Mouse (Mus musculus) cerebellum, adult (tissue): ENCODE results near the gene Ptprs.
"Not testable (repeated sequence)": the region's sequence is repeated elsewhere in the genome, so short reads cannot be mapped to it uniquely, and the experiment has no call there.

Experiments used
- ATAC-seq: cut with Nextera tagmentation; 2 replicates; pipeline ENCODE4 v1.9.2; 2017; ENCODE audit warnings: mild to moderate bottlenecking, moderate library complexity, mixed read lengths; ENCODE audit not compliant: insufficient number of reproducible peaks, low FRiP score, low TSS enrichment

Ptprs gene

DNA sequence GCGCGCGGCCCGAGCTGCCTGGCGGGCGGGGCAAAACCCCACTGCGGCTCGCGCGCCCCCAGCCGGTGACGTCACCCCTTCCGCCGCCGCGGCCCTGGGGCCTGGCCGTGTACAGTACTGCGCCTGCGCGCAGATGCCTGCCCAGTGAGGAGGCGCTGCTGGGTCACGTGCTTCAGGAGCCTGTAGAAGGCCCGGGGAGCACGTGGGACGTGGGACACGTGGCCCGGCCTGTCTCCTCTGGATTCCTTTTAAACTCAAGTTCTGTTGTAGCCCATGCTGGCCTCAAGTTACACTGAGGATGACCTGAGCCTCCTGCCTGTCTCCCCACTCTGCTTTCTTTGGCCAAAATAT, at the start of gene Ptprs:
Gene Ptprs, minus strand, starts transcription at position 82 of the 351 bp plus-strand sequence.
- peak; percentile 68 for ATAC-seq

DNA sequence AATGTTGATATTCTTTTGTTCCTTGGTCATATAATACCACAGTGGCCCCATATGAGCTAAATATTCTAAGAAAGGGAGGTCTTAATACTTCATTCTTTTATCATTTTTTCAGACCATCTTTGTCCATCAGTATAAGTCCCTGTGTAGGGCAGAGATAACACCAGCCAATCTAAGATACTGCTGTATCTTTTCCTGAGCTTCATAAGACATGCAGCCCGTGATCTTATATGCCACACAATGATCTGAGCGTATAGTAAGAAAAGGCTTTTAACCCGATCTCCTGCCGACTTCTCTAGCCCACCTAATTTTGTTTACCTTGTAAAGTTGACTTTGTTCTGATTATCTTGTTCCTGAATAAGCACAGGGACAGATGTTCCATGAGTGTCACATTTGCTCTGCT, 48.7 kb upstream of the Ptprs start:
- ATAC-seq = no peak

DNA sequence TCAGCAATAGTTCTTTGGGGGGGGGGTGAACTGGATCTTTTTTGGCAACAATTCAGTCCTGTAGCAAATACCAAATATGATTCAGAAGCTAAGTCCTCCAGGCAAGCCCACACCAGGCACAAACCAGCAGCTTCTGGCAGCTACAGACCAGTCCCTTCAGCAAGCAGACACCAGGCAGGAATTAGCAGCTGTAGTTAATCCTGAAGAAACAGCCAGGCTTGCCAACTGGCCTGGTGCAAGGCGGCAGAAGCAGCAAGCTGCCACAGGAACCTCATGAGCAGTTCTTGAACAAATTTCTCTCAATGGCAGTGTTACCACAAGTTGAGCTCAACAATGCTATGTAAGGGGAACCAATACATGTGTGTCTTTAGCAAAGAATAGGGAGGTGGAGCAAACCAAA, 46.5 kb upstream of the Ptprs start:
- no peak for ATAC-seq

DNA sequence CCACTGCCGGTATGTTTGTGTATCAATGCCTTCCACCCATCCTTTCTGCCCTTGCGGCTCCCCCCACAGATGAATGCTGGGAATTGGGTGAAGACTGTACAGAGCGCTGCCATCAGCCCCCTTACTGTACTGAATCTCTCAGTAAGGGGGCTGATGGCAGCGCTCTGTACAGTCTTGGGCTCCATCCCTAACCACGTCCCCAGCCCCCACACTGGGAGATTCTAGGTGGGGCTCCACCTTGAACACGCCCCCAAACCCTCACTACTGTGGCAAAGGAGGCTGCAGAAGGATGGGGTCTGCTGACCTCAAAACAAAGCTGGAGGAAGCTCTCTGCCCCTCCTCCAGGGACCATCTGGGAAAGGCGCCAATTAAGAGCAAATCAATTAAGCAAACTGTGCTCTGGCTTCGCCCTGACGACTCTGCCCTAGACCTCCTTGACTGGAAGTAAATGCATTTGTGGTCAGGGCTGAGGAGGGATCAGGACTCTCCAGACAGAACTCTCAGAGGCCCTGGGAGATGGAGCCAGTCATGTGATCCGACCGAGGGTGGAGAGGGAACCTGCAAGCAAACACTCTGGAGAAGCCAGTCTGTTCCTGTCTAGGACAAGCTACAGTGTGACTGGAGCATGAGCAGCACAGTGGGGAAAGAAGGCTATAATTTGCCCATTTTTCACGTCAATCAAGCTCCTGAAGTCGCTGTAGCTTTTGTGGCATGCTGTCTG, 39.6 kb upstream of the Ptprs start:
- no peak for ATAC-seq

DNA sequence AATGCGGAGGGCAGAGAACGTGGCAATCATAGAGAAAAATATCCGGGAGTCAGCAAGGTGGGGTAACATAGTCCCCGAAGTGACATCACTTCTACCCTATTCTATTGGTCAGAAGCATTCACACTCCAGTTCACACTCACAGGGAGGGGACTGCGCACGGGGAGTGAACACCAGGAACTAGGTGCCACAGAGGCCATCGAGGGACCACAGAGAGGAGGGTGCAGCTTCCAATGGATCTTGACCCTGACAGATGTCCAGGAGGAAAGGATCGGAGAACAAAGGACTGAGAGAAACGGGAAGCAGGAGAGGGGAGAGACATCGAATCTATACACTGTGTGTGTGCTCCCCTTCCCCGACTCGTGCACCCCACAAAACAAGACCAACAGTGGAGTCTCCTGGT, 38.6 kb upstream of the Ptprs start:
- ATAC-seq = no peak

DNA sequence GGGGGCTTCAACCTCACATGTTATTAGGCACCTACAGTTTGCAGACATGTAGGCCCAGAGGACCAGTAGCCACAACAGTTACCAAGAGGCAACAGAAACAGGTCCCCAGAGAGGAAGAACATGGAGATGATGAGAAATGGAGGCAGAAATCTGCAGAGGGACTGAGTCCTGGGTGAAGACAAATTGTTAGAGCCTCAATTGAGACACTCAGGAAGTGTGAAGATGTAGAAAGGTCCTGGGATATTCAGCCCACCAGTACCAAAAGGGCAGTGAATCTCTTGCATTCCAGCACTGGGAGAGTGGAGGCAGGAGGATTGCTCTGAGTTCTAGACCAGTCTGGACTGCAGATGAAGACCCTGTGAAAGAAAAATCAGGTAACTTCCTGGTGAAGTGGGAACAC, 38.0 kb upstream of the Ptprs start:
- no peak for ATAC-seq

DNA sequence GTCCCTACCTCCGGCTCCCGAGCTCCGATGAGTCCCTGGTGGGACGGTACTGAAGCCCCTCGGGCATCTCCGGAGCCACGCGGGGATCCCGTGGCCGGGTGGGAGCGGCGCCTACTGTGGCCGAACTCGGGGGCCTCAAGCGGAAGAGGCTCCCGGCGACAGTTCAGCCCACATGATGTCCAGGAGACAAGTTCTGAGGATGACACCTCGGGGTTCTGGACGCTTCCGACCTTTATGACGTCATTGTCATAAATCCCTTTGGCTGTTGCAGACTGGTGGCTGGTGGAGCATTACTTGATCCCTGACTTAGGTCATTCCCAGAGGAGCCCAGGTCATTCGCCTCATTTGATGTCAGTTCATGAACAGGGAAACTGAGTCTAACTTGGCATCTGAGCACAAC, 36.0 kb upstream of the Ptprs start, which contains the start of gene Znrf4:
Gene Znrf4, minus strand, starts transcription at position 122 of the 400 bp plus-strand sequence.
- no peak for ATAC-seq

DNA sequence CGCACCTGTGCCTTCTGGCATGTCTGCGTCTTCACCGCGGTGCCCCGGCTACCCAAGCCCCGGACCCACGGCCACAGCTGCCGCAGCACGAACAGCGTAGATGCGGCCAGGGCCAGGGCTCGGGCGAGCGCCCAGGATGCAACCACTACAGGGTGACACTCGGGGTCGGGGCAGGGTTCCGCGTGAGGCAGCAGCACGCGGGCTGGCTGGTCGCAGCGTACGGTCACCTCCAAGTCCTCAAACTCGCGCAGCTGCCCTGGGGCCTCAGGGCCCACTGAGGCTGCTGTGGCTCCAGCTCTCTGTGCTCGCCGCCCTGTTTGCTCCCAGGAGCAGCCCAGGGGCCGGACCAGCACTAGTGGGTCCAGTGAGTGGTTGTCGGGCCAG, 35.4 kb upstream of the Ptprs start:
- ATAC-seq = no peak

DNA sequence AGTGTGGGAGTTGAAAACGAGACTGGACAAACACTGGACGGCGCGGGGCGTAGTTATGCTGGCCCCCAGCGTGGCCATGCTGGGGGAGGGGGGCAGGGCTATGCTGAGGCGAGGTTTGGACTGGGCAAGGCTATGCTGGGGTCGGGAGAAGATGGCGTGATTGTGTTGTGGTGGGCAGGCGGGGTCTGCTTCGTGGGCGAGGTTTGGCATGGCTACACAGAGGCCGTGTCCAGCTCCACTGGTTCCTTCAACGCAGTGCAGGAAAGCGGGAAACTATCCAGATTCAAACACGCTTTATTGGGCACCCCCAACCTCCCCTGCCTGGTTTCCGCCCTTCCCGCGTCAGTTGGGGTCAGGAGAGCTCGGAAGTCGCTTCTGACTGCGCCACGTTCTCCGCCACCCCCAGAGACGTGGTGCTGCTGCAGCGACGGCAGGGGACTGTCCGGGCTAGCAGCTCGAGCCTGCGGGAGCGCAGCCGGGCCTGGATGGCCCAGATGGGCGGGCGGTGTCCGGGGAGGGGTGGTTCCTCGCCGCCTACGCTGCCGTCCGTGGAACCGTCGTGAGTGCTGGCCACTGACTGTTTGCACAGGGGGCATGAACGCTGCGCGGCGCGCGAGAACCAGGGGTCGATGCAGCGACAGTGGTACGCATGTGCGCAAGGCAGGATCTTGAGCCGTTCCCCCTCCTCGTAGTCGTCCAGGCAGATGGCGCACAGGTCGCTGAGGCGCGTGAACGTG, 34.9 kb upstream of the Ptprs start:
- no peak for ATAC-seq

DNA sequence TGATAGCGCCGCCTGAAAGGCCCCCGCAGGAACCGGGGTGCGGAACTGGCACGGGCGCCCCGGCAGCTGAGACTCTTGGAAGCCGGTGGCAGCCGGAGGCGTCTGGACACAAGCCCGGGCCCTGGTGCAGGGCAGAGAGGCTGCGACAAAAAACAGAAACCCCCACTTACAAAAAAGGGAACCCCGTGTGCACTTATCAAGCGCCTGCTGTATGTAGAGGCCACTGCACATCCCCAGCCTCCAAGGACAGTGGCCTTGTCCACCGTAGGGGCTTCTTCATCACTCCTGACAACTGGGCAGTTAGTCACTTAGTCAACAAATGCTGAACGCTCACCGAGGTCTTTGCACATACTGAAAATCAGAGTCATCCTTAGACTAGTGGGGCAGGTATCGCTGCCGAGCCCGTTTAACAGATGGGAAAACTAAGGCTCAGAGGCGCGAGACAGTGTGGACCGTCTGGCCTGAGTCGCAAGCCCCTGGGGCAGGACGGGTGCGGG, 34.2 kb upstream of the Ptprs start:
- ATAC-seq = no peak

DNA sequence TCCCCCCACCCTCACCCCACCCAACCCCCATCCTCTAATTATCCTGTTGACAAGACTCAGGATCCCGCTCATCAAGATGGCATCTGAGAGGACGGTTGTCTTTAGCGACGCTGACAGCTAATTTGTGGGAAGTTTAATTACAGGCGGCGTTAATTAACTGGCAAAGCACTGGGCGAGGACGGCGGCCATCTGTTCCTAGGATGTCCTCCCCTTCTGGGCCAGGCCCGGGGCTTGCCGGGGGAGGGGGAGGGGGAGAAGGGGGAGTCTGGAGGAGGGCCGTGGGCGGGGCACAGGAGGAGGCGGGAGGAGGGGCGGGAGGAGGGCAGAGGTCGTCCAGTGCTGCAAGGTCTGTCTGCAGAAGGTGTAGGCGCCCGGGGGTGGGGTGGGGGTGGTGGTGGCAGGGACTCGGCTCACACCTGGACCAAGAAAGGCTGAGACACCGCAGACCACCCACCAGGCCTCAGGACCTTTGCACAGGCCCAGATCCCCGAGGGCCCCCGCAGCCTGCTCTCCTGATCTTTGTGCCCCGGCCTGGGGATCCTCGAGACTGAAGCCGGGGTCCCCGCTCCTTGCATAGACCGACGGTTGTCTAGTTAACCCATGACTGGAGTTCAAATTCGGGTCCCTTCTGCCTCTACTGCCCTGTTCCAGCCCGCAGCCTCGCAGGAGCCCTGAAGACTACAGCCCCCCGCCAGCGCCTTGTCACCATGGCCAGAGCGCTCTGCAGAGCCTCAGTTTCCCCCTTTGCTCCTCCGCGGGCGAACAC, 33.6 kb upstream of the Ptprs start:
- no peak for ATAC-seq

DNA sequence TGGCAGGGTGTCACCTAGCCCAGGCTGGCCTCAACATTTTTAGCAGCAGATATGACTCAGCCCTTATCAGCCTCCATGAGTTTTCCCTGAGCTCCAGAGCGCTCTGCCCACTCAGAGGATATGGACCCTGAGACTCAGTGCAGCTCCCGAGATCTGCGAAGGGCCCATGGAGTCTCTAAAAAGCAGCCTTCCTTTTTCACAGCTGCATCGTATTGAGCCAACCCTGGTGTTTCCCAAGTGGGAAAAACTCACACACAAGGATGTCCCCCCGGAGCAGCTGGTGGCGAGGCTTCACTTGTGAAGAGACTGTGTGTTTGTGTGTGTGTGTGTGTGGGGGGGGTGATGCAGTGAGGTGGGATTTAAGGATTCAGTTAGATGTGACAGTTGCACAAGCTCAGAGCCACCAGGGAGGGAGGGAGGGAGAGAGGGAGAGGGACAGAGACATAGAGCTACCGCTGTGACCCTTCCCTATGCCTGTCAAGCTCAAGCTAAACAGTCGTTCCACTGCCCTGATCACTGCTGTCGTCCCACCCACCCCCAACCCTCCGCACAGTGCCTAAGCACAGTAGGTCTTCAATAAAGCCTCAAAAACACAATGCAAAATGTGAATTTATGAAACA, 32.8 kb upstream of the Ptprs start:
- ATAC-seq = no peak

DNA sequence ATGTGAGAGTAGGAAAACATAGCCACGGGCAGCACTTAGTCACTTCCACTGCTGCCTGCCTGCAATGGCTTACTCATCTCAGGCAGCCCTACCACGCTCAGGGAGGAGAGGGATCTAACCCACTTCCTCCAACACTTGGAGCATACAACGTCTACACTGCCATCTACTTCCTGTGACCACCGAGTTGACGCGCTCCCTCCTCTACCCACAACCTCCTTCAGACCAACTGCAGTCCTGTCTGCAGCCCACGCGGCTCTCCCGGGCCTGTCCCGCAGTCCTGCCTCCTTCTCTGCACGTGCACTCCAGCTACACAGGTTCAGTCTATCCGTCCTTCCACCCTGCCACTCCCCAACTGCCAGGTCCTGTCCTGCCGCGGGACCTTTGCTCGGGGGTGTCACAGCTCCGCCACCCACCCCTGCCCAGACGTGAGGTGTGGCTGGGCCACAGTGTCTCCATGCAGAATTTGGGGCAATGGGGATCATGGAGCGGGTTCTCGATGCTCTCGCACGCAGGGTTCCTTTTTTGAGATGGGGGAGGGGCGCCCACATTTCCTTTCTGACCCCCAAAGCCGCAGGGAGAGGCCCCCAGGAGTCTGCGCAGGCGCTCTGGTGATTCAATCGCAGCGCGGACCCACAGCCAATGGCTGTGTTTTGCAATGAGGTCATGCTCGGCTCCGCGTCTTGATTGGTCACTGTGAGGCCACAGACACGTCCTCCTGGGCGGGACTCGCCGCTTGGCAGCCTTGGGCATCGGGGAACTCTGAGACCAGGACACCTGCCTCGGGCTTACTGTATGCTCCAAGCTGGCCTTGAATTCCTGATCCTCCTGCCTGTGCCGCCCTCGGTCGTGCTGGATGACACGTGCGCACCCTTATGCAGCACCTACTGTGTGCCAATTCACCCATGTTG, 31.1 kb upstream of the Ptprs start:
- ATAC-seq = peak; percentile 96

DNA sequence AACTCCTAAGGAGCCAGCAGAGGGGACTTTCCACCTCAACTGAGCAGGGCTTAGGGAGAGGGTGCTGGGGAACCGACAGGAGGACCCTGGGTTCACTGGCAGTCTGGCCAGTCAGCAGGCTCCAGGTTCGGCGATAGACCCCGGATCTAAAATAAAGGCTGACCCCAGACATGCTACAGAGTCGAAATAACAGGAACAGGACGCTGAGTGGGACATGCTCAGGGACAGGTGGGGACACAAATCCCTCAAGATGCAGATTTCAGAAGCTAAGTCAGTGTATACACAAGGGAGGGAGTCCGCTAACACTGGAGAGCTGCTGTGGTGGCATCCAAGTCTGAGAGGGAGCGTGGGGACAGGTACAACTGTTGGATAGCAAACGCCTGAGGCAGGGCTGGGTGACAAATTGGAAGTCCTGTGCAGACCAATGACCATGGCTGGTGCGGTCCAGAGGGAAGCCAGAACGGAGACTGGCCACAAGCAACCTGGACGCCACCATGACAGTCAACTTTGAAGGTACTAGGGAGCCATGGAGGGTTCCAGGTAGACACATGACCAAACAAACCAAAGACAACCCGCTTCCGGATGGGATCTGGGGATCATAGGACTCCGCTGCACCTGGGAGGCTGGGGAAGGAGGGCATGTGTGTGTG, 30.3 kb upstream of the Ptprs start:
- no peak for ATAC-seq

DNA sequence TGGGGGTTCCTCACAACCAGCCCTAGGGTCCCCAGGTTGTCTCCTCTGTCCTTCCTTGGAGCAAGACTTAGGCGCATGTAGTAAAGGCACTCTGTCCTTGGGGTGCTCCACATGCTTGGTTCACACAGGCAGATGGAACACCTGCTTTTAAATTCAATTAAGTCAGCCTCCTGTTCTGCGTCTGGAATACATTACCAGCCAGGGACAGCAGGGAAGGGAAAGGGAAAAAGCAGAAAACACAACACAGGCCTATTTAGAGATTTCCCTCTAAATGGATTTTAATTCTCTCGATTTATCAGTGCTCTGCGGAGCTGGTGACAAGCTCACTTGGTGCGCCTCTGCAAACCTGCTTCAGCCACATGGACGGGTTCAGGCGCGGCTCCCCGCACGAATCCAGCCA, 29.1 kb upstream of the Ptprs start:
- no peak for ATAC-seq

DNA sequence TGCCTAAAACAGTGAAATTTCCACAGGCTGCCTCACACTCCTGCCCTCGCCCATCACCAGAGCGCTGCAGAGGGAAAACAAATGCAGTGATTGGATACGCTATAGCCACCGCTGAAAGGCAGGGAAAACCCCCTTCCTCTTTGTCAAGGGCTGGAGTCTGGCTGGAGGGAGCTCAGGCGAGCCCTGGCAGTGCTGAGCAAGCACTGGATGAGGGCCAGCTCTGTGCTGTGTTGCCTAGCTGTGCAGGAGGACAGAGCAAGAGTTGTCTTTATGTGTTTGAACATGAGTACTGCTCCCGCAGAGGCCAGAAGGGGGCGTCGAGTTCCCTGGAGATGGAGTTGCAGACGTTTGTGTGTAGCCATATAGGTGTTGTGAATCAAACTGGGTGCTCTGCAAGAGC, 26.2 kb upstream of the Ptprs start:
- ATAC-seq = peak; percentile 36; the same call in 1 of the 2 replicates

DNA sequence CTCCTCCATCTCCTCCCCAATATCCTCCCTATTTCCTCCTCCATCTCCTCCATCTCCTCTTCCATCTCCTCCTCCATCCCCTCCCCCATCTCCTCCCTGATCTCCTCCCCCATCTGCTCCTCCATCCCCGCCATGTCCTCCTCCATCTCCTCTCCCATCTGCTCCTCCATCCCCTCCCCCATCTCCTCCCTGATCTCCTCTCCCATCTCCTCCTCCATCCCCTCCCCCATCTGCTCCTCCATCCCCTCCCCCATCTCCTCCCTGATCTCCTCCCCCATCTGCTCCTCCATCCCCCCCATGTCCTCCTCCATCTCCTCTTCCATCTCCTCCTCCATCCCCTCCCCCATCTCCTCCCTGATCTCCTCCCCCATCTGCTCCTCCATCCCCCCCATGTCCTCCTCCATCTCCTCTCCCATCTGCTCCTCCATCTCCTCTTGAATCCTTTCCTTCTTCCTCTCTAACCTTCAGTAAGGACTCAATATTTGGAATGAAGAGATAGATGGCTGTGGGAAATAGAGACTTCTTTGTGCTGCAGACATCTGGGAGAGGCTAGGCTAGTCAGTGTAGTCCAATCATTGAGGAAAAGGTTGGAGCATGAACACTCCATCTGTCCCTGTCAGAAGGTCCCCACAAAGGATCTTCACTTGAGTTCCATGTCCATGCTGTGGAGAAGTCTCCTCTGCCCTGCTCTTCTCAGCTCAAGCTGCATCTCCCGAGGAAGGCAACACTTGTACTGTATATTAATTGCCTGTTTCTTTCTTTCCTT, 25.5 kb upstream of the Ptprs start:
- not testable (repeated sequence) for ATAC-seq

DNA sequence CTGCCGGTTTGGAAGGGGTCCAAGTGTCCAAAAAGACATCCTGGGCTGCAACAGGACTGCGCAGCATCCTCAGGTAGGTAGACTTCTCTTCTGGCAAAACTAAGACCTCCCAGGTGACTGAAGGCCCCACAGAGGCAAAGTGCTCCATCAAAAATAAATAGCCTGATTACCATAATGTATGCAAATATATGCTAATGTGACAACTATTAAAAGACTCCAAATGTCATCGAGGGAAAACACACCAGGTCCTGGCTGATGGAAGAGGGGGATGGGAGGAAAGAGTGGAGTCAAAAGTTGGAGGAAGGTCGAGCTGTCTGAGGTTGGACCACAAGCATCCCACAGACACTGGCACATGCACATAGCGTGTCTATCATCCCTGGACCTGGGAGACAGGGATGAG, 22.9 kb upstream of the Ptprs start:
- ATAC-seq = no peak
